Mouse (Mus musculus) common myeloid progenitor, adult 5-6 weeks (primary cell): ENCODE measurements around the gene Ctnnd2. TPM values are rescaled to one million over a fixed set of nuclear protein-coding genes. Genes with fewer than 3 reads are reported as not detected.

Source experiments
- ATAC-seq: replicated peaks from 2 replicates; pipeline ENCODE4 v1.8.0; 2016; ENCODE audit warnings: low read depth, mild to moderate bottlenecking, moderate TSS enrichment, inconsistent platforms; ENCODE audit not compliant: poor library complexity, severe bottlenecking
- total RNA-seq: library from RNA; stranded (forward); fragments of 200-1000, 187-1606 nt; gene quantifications from 2 replicates; pipeline ENCODE4 v1.2.3, GENCODE M21; 2017

Gene Ctnnd2
- total RNA-seq, 1 experiment from 2014 or later: 0.73 TPM

DNA sequence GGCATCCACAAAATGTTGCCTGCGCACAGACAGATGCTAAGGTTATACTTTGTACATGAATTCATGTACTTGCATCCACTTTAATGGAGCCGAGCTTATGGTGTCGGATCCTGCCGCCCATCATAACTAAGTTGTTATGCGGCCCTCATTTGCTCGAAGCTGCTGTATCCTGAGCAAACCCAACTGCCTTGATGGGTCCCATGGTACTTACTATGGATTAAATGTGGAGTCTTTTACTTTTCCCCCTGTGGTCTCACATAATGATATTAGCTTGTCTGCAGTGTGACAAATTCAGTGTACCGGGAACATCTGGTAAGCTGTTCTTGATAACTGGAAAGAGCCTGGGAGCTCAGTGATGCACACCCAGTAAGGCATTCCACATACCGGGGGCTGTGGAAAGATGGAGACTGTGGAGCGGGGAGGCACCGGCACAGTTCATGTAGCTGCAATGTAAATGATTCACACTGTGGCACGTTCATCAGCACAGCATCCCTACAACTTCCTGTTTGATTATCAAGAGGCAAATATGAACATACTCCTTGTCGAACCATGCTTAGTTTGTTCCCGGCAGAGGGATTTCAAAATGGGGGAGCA, 294.7 kb downstream of the Ctnnd2 start:
- no peak for ATAC-seq

DNA sequence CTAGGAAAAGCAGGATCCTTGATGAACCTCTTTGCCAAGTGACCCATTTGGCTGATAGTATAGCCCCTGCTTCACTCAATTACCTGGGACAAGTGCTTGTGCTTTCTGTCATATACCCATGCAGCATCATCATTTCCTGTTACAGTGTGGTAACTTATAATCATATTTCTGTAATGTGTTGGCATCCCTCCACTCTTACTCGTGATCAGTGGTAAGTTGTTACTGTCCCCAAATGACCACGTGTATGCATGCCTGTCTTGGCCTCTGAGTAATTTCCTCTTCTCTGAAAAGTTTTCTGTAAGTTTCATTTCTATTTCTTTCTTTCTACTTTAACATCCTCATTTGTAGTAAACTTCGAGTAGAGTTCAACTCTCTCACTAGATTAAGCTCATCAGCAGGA, 296.4 kb downstream of the Ctnnd2 start:
- ATAC-seq: peak; percentile 95

DNA sequence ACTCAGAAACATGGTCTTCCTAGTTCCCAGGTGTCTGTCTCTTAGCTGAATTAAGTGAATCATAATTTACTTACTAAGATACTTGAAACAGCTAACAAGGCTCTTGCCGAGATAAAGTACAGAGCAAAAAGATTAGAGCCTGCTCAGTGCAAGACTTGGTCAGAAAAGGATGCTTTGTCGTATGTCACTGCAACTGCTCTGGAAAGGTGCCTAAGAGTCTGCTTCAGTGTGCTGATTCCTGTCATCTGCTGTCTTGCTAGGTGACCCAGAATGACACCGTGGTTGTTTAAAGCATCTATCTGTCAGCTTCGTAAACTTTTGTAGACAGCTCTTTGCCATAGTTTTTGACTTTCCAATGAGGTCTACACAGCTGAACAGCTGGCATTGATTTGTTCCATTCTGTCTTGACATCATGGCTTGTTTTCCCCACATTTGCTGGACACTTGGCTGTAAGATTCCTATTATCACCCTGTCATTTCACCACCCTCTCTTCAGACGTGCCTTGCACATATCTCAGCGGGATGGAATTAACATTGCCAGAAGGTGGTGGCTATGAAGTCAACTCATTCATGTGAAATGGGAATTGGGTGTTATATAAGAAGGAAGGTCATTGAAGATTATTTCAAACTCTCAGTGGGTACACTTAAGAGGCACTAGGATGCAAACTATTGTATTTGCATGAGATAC, 299.0 kb downstream of the Ctnnd2 start:
- ATAC-seq: no peak

DNA sequence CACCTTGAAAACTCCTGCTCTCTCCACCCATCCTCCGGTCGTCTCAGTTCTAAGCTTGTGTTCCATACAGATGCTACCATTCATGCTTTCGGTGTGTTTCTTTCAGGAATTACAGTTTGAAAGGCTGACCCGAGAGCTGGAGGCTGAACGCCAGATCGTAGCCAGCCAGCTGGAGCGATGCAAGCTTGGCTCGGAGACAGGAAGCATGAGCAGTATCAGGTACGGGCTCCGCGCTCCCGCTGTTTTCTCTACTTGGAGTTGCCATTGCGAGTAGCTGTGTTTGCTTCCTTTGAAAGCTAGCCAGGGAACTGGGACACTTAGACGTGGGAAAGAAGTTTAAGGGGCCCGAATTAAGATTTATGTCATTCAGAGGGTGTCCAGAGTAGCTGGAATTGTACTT, 308.3 kb downstream of the Ctnnd2 start:
- no peak for ATAC-seq

DNA sequence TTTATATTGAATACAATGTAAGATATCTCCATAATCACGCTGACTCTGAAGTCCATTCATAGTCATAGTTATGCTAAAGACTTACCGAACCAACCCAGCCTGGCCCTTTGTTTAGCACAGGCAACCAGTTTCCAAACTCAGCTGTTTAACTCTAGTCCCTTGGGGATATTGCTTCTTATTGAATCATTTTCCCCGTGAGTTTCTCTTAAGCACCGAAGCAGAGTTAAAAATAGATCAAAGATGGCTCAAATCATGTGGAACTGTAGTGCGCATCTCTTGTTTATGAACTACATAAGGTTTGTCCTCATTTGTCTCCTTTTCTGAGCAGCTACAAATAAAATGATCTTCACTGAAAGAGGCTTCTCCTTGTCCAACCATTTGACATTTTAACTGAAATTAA, 334.1 kb downstream of the Ctnnd2 start:
- no peak for ATAC-seq

DNA sequence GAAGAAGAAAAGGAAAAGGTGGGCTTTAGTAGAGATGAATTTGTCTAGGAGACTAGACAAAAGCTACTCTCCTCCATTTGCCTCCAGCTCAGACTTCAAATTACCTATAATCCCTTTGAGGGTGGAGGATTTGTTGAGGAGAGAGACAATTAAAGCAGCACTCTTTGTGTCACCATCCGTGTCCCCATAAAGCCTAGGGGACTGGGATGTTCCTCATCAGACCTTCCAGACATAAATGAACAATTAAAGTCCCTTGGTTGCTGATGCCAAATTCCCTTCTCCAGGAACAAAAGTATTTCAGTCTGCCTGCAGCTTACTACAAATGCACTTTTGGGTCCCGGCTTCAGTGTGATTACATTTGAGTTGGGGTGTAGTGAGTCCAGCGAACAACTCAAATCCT, 340.1 kb downstream of the Ctnnd2 start:
- no peak for ATAC-seq

DNA sequence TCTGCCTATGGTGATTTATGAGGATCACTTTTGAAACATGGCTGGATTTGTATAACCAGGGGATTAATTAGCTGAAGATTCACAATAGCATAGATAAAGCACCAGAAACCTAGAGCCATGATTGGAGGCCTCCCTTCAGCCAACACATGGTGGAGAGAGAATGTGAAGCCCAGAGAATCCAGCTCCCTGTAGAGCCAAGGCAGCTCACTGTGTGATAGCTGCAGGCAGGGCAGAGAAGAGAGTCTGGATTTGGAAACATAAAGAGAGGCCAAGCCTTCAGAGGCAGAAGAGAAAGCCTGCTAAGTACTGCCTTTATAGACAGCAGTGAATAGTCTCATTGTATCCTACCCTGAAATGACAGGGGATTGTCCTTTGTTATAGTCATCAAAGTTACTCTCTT, 340.7 kb downstream of the Ctnnd2 start:
- no peak for ATAC-seq

DNA sequence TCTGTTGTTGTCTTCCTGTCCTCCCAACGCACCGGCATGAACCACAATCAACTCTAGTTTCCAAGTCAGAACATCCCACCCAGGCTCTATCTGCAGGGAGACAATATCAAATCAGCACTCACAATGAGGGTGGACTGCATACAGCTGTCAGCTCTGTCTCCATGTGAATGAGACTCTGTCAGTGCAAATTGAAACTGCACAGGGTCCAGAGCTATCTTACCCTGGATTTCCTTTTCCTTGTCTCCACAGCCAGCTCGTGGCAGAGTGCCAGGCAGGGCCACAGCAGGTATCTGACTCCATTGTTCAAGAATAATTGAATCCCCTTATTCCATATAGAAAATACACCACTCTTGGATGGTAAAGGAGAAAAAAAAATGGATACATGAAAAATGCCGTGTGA, 343.0 kb downstream of the Ctnnd2 start:
- ATAC-seq: no peak

DNA sequence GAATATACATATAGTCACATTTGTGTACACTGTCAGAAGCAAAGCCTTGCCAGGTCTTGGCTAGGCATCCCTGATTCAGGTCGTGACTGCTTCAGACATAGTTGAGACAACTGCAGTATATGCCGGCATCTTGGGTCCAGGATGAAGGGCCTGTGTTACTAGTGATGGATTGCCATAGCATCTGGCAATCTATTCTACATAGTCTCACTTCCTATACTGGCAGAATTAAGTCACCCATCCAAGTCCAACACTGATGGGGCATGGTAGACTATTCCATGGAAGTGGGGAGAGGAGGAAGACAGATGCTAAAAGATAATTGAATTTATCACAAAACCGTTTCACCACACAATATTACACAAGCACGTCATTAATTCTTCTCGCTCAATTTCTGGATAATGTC, 369.1 kb downstream of the Ctnnd2 start:
- no peak for ATAC-seq

DNA sequence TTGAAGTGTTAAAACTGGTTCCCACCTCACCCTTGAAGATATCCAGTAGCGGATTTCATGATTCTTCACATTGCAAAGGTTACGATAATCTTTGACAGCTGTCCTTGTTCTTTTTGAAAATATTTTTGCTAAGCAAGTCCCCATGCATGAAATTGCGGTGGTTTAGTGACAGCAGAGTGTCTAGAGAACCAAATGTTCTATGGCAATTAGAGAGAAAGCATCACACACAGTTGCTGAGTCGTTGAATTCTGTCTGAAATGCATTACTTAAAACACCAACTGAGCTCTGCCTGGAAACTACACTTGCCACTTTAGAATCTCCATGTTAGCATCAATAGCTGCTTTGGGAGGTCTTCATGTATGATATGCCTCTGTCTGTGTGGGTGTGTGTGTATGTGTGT, 375.9 kb downstream of the Ctnnd2 start:
- ATAC-seq: no peak

DNA sequence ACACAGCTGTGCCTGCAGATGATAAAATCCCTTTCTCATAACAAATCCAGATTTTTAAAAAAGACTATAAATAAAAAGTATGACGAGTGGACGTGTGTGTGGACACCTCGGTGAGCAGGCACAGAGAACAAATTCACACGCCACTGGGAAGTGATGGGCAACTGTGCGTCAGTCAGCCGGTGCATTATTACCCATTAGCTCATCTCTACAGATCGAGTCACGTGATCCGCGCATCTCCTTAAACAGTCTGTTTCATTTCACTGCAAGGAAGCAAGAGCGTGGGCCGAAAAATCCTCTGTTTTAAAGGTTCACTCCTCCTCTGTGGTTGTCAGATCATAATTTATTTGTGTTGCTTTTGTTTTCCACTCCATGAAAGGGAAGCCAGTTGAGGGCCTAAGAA, 378.6 kb downstream of the Ctnnd2 start:
- no peak for ATAC-seq

DNA sequence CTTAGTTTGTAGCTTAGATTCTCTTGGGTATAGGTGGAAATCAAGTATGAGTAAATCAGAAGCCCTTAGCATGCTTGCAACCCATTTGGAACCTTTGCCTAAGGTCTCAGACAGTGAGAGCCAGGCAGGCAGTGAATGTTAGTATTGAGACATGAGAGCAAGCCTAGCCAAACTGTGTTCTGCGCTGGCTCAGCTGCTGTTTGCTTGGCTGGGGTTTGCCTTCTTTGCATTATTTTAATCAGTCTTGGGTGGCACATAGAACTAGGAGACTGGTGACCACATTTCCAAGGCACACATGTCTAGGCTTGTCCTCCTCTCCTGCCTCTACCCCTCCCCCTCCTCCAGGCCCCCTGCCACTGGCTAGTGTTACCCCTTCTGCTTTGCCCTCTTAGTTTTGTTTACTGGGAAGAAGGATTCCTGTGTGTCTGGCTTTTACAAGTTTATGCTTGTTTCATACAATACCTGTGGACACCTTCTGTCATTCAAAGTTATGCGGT, 381.6 kb downstream of the Ctnnd2 start:
- ATAC-seq: no peak

DNA sequence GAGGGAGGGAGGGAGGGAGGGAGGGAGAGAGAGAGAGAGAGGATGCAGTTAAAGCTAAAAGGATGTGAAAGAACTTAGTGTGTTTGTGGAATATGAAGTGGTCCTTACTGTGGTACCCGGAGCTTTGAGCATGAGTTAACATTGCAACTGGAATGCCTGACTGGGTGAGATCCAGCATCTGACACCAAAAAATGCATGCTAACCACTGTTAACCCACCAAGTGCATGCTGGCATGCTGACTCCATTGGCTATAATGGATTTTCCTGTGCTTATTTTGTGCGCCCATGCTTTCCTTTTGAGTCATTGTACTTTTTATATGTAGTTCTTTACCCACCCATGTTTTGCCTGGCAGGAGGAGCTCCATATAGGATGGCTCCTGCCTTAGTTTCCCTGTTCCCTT, 383.4 kb downstream of the Ctnnd2 start:
- no peak for ATAC-seq

DNA sequence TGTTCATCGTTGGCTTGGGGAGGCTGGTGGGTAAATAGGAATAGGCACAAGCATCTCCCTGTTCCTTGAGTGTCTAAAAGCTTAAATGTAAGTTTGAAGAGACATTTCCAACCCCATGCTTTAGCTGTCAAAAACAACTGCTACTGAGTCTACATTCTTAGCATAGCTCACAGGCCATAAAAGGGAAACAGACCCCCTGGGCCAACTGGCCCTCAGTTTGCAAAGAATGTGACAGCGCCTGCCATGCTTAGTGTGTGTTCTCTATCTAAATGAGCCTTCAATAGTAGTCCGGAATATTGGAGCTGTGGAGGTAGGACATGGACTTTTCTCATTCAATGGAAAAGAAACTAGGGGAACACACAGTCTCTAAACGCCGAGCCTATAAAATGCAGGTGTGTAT, 390.0 kb downstream of the Ctnnd2 start:
- ATAC-seq: no peak

DNA sequence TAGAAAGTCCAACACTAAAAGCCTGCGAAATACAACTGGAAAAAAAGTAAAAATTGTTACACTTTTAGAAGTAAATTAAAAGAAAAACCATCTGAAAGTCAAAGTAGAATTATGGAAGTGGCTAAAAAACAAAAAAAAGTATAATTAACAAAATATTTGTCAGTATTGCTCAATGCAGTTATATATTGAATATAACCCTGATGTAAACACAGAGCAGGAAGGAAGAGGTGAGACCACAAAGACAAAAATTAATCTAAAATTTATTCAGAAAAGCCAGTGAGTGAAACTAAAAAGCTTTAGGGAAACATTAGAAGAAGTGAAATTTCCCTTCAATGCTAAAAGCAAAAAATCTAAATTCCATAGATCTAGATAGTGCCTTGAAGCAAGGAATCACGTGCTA, 392.2 kb downstream of the Ctnnd2 start:
- peak; percentile 54; the same call in 1 of the 2 replicates for ATAC-seq

DNA sequence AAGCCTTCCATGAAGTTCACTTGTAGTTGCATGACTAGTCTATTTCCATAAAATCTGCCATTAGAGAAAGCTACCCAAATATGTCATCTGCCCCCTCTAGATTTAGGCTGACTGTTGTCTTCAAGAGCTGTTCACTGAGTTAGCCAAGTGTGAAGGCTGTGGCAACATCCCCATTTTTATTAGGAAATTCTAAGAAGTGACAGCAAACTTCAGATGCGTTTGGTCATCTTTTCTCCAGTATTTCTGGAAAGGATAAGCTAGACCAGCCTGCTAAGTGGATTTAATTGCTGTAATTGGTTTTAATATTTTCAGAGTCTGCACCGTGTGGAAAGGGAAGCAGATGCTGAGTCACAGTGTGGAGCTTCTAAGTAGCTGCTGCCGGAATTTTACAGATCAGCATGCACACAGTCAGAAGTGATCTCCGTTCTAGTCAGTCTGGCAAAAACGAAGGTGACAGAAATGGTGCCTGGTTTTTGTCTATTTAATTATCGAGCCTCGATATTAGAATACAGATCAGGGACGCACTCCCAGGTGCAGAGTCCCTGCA, 397.9 kb downstream of the Ctnnd2 start:
- ATAC-seq: no peak

DNA sequence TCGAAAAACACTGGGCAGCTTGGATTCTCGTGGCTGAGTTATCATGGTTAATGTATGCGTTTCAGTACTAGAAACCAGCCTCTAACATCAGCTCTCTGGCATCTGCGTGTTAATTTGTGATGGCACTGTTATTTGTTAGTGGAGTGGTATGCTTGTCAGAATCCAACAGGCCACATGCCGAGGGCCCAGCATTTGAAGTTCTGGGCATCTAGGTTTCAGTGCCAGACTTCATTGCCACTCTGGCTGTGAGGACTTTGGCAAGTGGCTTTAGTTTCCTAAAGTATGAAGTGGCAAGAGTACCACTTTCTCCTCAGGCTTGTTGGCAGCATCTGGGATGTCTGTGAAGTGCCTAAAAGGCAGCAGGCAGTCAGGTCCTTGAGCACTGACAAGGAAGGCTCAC, 415.1 kb downstream of the Ctnnd2 start:
- no peak for ATAC-seq

DNA sequence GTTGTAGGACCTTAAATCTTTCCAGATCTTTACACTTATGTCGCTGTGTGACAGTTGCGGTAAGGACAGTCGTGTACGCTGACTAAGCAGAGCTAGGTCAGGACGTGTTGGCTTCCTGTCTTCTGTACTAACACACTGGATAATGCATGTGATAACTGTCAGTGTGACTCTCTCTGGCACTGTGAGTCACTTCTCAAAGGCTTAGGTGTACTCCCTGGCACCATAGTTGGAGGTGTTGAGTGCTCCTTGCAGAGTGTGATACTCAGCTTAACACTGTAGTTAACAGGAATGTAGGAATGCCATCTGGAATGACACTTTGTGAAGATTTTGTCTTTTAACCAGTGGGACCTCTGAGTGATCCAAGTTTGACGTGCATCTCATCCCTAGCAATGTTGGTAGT, 418.5 kb downstream of the Ctnnd2 start:
- ATAC-seq: no peak

DNA sequence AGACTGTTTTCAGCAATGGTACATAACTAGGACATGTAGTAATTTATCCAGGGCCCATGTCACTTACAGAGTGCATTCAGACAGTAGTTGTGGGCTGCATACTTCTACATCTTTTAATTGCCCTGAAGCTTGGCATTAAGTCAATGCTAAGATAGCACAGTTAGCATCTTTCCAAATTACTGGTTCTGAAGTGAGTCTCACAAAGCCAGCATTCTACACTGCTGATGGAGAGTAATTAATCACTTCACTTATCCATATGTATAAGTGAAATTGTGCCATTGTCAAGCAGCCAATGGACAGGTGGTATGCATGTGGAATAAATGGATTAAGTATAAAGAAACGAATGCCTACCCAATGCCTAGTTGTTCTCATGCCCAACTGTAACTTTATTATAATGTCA, 423.1 kb downstream of the Ctnnd2 start:
- ATAC-seq: no peak

DNA sequence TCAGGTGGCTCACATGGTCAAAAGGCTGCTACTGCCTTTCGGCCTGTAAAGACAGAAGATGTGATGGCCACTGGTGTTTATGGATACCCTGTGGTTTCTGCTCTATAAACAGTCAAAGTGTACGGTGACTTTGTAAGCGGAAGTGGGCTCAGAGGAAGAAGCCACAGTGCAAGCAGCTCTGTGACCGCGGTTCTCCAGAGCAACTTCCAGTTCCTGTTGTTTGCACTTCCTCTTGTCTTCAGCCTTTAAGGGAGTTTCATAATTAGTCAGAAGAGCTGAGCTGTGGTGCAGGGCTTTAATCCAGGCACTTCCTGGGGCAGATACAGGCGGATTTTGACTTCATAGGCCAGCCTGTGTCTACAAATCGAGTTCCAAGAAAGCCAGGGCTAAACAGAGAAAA, 438.2 kb downstream of the Ctnnd2 start:
- peak; percentile 99 for ATAC-seq

DNA sequence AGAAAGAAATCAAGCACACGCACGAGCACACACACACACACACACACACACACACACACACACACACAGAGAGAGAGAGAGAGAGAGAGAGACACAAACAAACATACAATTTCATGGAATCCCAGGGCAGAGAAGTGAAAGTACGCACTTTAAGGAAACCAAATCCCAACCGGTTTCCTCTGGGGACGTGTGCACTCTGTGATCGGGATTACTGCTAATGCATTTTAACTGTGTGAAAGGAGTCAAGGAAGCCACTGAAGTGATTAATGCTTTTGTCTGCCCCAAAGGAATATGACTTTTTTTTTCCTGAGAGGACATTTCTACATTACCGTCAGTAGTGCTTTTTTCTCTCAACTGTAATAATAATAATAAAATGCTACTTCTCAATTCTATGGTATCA, 443.1 kb downstream of the Ctnnd2 start:
- no peak for ATAC-seq

DNA sequence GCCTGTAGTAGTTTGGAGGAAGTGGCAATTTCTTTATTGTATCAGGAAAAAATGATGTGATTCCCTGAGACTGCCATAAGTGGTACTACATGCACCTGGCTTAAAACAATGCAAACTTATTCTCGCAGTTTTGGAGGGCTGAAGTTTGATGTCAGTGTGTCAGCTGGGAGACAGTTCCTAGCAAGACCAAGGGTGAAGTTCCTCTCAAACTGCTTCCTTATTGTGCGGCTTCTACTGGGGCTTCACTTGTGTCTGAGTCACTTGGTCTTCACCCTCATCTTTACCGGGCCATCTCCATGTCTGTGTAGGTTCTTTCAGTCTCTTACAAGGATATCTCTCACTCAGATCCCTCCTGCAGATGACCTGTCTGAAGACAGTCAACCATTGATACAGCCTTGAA, 444.5 kb downstream of the Ctnnd2 start:
- 0 out of 2 replicates have a peak, but pooled peaks have one; percentile 29 for ATAC-seq
